Mouse (Mus musculus) B cell, adult 2 months (primary cell): ENCODE results near the gene Ttll5.

ENCODE experiments used
- DNase-seq, 2 experiments: peaks; one replicate each; pipeline ENCODE4 v3.0.0; 2022

Gene Ttll5

GRCm38 (mm10) chr12:85970803-85971202 lies 146.3 kb downstream of the Ttll5 start:
- DNase-seq: no peak

- no peak for DNase-seq
Measured at GRCm38 (mm10) chr12:85971655-85972054, 147.2 kb downstream of the Ttll5 start.

- peak; percentile 72 to 73 for DNase-seq
Measured at GRCm38 (mm10) chr12:85973526-85973925, 149.1 kb downstream of the Ttll5 start.

GRCm38 (mm10) chr12:85974030-85974429 lies 149.6 kb downstream of the Ttll5 start:
- no peak for DNase-seq

- peak; percentile 42 to 48 for DNase-seq
Measured at GRCm38 (mm10) chr12:85979996-85980395, 155.5 kb downstream of the Ttll5 start.

- no peak for DNase-seq
Measured at GRCm38 (mm10) chr12:85985524-85985923, 161.1 kb downstream of the Ttll5 start.

- no peak for DNase-seq
Measured at GRCm38 (mm10) chr12:85986024-85986423, 161.6 kb downstream of the Ttll5 start.

GRCm38 (mm10) chr12:85986540-85987443 lies 162.3 kb downstream of the Ttll5 start:
- DNase-seq: no peak

DNA sequence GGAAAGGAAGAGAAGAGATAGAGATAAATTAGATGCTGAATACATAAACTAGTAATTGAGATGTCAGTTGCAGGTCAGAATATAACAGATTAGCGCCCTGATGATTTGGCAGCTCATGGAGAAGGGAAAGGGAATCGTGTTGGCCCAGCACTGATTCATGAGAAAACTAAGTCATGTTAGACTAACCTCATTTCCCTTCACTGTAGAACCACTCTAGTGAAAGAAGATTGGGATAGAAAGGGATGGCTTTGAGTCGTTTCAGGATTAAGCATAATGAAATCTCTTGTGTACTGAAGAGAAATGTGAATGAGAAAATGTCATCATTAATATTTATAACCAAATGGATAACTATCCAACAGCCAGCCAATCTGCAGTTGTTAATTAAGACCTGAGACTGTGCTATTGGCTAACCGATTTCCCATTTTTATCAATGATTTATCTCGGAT lies 163.0 kb downstream of the Ttll5 start:
- no peak for DNase-seq

DNA sequence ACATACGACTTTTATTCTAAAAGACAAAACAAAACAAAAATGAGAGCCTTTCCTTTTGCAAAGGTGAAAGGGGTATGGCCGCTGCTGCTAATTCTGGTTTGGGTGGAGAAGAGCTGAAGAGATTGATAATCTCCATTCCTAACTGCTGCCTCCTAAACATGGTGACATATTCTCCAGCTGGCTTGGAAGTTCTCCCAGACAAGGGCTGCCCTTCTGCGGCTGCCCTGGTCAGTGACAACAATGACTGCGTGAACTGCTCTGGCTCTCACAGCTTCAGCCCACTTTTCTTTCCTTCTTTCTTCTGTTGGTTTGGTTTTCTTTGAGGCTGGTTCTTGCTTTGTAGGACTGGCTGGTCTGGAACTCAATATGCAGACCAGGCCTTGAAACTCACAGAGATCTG lies 163.7 kb downstream of the Ttll5 start:
- no peak for DNase-seq

- no peak for DNase-seq
Measured at GRCm38 (mm10) chr12:85988818-85989377, 164.4 kb downstream of the Ttll5 start.

DNA sequence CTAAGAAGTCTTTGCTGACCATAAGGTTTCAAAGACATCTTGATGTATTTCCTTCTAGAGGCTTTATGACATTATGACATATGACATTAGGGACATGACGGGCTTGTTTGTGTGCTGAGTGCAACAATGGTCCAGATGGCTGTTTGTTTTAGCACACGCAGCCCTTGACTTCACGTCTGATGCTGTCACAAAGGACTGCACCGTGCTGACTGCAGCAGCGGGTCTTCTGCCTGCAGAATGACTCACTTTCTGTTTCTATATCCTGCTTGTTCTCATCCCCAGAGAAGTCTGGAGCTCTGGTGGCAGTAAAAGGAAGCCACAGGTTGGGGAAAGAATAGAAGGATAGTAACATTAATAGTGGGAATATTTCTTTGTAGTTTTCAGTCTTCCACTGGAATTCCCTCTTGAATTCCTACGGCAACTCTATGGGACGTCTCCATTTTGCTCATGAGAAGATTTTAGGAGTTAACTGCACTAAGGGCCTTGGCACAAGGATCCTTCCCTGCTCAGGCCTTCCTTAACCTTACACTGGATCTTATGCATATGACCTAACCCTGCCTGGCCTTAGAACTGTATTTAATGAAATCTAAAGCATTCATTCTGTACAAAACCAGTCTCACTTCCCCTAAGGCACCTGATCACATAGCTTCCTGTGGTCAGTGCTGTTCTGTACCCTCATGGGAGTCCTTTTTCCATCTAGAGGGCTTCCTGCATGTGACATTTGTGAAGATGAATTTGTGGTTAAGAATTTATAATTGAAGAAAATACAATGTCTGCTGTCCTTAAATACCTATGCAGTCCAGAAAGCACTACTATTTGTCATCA lies 167.8 kb downstream of the Ttll5 start:
- DNase-seq: peak; percentile 58 to 63

- peak; percentile 66 to 69 for DNase-seq
Measured at GRCm38 (mm10) chr12:85992838-85993234, 168.4 kb downstream of the Ttll5 start.

- DNase-seq: no peak
Measured at GRCm38 (mm10) chr12:85993790-85994360, 169.4 kb downstream of the Ttll5 start.

DNA sequence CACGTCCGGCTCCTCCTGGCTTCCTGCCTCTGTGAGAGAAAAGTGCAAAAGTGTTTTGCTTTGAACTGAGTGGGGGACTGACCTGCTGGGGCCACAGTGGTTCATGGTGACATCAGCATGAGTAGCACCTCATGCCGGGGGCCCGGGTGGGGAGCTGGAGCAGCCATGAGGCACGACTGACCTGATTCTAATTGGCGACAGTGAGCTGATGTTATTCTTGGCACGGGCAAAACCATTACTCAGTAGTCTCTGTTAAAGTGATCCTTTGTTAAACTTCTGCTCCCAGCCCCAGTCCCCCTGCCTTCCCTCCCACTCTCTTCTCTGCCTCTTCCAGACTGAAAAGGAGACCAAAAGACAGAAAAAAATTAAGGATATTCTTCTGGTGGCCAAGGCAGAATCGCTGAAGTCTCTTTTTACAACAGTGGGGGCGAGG lies 176.2 kb downstream of the Ttll5 start:
- DNase-seq: no peak

- no peak for DNase-seq
Measured at GRCm38 (mm10) chr12:86001120-86001655, 176.7 kb downstream of the Ttll5 start.

GRCm38 (mm10) chr12:86004627-86005026 lies 180.2 kb downstream of the Ttll5 start:
- no peak for DNase-seq

DNA sequence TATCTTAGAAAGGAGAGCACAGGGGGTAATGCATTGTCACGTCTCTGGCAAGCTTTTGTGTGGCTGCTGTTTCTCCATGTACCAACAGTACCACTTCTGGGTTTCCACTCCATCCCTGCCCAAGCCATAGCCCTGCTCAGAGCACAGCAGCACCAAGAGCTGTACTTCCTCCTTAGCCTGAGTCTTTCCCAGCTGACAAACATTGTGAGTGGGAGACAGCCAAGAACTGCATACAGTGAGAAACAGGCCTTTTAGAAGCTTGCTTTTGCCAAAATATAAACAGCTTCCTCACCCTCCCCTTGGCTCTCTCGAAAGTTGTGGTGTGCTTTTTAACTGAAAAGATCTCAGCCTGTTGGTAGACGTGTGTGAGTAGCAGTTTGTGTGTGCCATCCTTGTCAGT lies 182.9 kb downstream of the Ttll5 start:
- DNase-seq: no peak

DNA sequence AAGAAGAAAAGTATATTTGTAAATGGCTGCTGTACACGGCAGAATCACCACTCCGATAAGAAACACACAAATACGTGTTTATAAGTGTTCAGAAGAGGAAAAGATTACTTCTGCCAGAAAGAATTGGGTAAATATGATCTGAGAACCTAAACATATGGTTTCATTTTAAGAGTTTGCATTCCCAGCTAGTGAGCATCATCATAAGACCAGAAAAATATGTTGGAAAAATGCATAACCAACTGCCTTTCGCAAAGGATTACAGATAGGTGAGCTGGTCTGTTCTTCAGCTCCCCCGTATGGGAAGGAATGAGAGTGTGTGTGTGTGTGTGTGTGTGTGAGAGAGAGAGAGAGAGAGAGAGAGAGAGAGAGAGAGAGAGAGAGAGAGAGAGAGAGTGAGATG lies 186.2 kb downstream of the Ttll5 start:
- no peak for DNase-seq

DNA sequence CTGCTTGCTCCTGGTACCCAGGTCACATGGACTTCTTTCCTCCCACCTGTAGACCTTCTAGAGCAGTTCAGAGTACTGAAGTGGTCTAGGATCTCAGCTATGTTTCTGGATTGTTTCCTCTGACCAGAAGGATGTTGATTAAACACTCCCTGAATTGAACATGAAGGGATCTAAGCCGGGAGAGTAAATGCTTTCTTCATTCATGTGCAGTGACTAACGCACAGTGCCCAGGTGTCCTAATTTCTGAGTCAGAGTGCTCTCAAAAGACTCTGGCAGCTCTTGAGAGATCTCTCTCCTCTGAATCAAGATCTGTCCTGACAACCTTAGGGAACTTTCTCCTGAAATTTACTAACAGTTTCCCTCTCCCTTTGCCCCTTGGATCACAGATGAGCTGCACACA lies 187.7 kb downstream of the Ttll5 start:
- DNase-seq: no peak

DNA sequence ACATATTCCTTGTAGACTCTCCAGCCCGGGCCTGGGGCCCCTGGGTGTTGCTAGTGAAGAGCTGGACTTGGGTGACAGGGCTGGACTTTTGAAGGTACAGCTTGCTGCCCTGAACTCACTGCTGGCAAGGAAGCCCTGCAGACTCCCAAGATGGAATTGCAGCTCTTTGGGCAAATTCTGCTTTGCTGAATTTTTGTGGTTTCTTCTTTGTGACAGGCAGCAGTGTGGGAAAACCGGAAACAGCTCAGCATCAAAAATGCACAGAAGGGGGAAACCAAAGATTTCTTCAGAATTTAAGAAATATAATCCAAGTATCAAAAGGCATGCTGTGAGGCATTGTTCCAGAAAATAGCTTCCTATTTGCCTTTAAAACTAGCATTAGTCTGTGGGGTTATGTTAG lies 189.7 kb downstream of the Ttll5 start:
- no peak for DNase-seq

- no peak for DNase-seq
Measured at GRCm38 (mm10) chr12:86014621-86015020, 190.2 kb downstream of the Ttll5 start.

GRCm38 (mm10) chr12:86015114-86015513 lies 190.7 kb downstream of the Ttll5 start:
- no peak for DNase-seq
